Mouse (Mus musculus) embryonic stem cell, embryonic (primary cell): Measurements from ENCODE around the gene Hcfc1.

Source experiments
- CTCF ChIA-PET, 4 experiments: fragments of 300-600 bp in 2 of 4; fragments of 350-600 bp in 2 of 4; sonication (Branson Sonifier 250); formaldehyde crosslinking; loops; one replicate each; lab custom pipeline; 2022; ENCODE audit warnings: inconsistent platforms in 2 of 4; lab: Charles Lee
- POLR2A ChIA-PET, 4 experiments: fragments of 300-600 bp in 2 of 4; fragments of 350-600 bp in 2 of 4; sonication (Branson Sonifier 250); formaldehyde crosslinking; loops; one replicate each; lab custom pipeline; 2022; ENCODE audit warnings: antibody characterized with exemption in 4 of 4, inconsistent platforms in 1 of 4; lab: Charles Lee

Hcfc1 gene

DNA sequence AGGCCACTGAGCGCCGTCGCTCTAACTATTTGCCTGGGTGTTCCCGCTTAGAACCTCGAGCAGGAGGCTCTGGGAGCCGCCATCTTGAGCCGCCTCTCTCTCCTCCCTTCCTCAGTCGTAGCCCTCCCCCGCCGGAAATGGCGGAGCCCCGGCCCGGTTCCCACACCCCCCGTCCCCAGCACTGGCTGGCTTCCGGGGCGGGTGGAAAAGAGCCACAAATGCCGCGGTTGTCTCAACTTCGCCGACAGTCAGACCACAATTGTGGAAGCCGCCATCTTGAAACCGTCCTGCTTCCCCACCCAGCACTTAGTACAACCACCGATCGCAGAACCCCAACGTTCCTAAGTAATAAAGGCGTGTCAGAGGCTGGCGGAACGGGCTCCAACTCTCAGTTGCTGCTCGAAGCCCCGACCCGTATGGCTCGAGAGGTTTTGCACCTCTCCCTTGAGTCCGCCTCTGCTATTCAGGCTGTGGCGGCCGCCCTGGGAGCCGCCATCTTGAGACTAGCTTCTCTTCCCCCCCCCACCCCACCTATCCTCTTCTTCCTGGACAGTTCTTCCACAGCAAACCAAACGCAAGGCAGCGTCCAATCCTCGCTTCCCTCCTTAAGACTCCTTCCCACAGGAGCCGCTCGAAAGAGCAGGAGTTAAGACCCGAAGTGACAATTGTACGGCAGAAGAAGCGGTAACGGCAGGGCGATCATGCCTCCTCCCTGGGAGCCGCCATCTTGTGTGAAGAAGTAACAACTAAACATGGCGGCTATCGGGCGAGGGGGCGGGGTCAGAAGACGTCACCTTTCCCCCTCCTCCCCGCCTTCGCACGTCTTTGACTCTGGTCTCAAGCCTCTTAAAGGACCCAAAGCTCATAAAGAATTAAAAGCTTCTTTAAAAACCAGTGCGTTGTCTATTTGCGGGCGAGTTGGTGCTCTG, at the start of gene Hcfc1:
Hcfc1 (minus strand) TSS at position 110 of the 929 bp plus-strand sequence.
- POLR2A ChIA-PET: interaction anchor here (0.6 to 19.1 kb wide), 91 partner anchors 8 to 1164 kb away, joined by 3 to 334 read pairs (median 5); partner anchors contain the start of genes Irak1 (in 3 of the 4), Renbp (in 3 of the 4), Rpl10 (in 3 of the 4) and Abcd1 (in 2 of the 4)
- CTCF ChIA-PET: interaction anchor here in 1 of 4 experiments (1.1 kb wide), 1 partner anchor 57 kb away, joined by 3 read pairs; the partner anchor contains the start of gene Irak1

DNA sequence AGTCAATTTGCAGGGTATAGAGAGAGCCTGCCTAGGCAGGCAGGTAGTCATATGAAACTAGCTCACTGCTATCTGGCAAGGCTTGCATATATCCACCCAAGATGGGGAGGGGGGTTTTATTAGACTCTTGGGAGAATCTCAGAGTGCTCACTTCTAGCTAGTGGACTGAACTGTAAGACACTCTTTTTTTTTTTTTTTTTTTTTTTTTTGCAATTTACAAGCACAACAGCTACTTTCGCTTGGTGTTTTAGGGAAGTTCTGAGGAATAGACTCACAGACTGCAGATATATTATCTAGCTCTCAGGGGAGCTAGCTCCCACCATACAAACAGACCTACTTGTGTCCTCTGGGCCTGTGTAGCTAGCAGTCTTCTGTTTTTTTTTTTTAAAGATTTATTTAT, 48.4 kb upstream of the Hcfc1 start:
- CTCF ChIA-PET: interaction anchor here in 3 of 4 experiments (0.6 to 1.3 kb wide), 6 partner anchors 9 to 215 kb away, joined by 3 to 7 read pairs (median 3); partner anchors contain the start of genes Arhgap4 (in 1 of the 3), Irak1 (in 1 of the 3) and Naa10 (in 1 of the 3)
- POLR2A ChIA-PET: interaction anchor here in 3 of 4 experiments (0.5 to 5.3 kb wide), 18 partner anchors 8 to 414 kb away, joined by 3 to 25 read pairs (median 4); partner anchors contain the start of genes Irak1 (in 2 of the 3) and G6pdx (in 1 of the 3)

DNA sequence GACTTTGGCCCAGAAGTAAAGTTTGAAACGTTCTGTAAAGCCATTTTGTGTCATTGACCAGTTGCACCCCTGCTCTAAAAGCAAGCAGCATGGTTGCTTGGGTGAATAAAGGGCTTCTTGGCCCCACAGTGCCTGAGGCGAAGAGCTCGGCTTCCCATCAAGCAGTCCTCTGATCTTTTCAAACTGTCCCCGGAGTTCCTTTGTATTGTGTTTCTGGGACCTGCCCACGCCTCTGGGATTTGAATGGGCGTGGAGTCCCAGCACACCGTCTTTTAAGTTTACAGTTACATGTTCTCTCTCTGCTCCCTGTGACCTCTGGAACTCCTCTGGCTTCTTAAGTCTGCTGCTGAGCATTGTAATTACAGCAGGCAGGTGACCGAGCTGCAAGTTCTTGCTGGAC, 41.9 kb upstream of the Hcfc1 start:
- POLR2A ChIA-PET: interaction anchor here (0.5 to 8.1 kb wide), 30 partner anchors 9 to 385 kb away, joined by 3 to 75 read pairs (median 5); partner anchors contain the start of genes Hcfc1 (in 3 of the 4), Irak1 (in 3 of the 4), Renbp (in 2 of the 4) and Arhgap4 (in 1 of the 4)
- CTCF ChIA-PET: interaction anchor here in 2 of 4 experiments (0.7 to 1.2 kb wide), 2 partner anchors 68 to 954 kb away, joined by 3 read pairs; no protein-coding TSS in a partner anchor

DNA sequence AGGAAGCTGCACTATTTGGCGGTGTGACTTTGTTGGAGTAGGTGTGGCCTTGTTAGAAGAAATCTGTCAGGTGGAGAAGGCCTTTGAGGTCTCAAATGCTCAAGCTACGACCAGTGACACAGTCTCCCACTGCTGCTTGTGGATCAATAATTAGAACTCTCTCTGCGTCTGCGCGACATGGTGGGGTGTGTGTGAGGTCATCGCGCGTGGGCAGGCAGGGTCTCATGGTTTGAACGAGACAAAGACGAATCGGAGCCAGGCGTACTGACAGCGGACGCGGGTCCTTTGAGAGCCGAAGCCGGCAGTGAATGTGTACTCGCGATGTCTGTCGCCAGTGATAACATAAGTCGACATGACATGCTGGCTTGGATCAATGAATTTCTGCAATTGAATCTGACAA, 40.2 kb upstream of the Hcfc1 start:
- POLR2A ChIA-PET: interaction anchor here in 3 of 4 experiments (0.8 to 8.1 kb wide), 21 partner anchors 8 to 315 kb away, joined by 3 to 75 read pairs (median 6); partner anchors contain the start of genes Hcfc1 (in 3 of the 3), Irak1 (in 2 of the 3), Arhgap4 (in 1 of the 3) and Naa10 (in 1 of the 3)
- CTCF ChIA-PET: interaction anchor here in 1 of 4 experiments (0.8 kb wide), 1 partner anchor 243 kb away, joined by 3 read pairs; no protein-coding TSS in a partner anchor

DNA sequence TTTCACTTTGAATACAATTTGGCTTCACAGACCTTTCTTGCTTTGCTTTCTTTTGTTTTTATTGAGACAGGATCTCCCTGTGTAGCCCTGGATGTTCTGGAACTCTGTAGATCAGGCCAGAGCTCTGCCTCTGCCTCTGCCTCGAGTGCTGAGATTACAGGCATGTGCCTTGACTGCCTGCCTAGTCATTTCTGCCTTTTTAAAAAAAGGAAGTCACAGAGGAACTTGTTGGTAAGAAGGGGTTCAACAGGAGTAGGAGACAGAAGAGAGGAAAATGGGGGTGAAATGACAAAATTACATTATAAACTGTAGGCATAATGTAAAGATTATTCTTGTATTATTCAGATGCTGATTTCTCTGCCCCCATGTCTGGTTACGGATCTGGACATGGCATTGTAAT, 37.5 kb upstream of the Hcfc1 start:
- ChIA-PET POLR2A (interaction anchor here in 3 of 4 experiments (0.7 to 8.1 kb wide), 7 partner anchors 13 to 73 kb away, joined by 3 to 83 read pairs (median 3); partner anchors contain the start of genes Renbp (in 2 of the 3), Hcfc1 (in 1 of the 3) and Irak1 (in 1 of the 3)), CTCF (interaction anchor here in 2 of 4 experiments (0.6 to 1.0 kb wide), 2 partner anchors 19 to 68 kb away, joined by 3 read pairs; no protein-coding TSS in a partner anchor)

DNA sequence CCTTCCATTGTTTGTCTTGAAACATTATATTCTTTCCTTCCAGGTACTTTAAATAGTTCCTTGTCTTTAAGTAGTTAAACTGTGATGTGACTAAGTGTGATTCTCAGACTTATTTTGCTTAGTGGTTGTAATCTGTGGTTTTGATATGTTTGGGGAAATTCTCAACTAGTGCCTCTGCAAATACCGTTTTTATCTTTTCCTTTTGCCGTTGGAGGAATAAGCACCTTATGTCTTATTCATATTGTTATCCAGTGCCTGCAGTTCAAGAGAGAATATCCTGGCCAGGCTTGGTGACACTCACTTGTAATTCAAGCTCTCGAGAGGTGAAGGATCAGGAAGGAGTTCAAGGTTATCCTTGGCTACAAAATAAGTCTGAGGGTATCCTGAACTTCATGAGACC, 34.9 kb upstream of the Hcfc1 start:
- CTCF ChIA-PET: no interaction called here
- POLR2A ChIA-PET: interaction anchor here in 2 of 4 experiments (0.7 to 6.3 kb wide), 10 partner anchors 15 to 71 kb away, joined by 3 to 83 read pairs (median 4); partner anchors contain the start of genes Renbp (in 2 of the 2) and Hcfc1 (in 1 of the 2)

DNA sequence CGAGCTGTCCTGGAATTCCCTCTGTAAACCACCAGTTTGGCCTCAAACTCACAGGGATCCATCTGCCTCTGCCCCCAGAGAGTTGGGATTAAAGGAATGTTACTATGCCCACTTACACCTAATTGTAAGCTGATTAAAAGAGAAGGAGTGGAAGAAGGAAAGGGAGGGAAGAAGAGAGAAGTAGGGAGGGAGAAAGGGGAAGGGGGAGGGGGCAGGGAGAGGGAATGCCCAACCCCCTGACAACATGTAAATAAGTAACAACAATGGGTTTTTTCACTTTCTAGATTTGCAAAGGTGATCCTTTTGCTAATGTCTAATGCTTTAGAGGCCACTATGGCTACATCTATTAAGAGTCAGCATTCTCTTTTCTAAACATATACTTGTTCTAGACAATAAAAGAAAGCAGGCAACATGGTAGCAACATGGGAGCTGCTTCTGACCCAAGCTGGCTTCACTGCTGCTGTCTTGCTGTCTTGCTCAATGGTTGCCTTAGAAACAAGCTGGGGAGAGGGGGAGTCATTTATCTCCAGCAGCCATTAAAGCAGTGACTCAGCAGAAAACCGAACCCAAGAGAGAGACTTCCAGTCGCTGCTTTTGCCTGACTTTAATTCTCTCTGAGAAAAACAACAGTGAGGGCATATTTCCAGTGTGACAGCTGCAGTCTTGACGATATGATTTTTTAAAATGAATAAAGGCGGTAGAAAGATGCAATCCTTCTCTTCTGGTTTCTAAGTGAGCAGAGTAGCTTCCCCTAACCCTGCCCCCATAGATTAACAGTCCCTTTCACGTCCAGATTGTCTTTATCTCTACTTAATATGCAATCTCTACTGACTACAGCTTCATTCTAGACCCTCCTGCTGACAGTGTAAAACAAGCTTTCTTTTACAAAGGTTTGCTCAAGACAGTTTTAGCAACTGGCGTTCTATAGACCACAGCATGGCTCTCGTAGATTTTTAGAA, 33.0 kb upstream of the Hcfc1 start:
- POLR2A ChIA-PET: interaction anchor here in 3 of 4 experiments (0.6 to 6.3 kb wide), 43 partner anchors 8 to 430 kb away, joined by 3 to 83 read pairs (median 4); partner anchors contain the start of genes Hcfc1 (in 3 of the 3), Renbp (in 3 of the 3), Rpl10 (in 3 of the 3) and Irak1 (in 2 of the 3)
- CTCF ChIA-PET: interaction anchor here in 3 of 4 experiments (0.6 to 1.2 kb wide), 4 partner anchors 15 to 540 kb away, joined by 3 to 11 read pairs (median 4); partner anchors contain the start of genes Haus7 (in 1 of the 3) and Irak1 (in 1 of the 3)

DNA sequence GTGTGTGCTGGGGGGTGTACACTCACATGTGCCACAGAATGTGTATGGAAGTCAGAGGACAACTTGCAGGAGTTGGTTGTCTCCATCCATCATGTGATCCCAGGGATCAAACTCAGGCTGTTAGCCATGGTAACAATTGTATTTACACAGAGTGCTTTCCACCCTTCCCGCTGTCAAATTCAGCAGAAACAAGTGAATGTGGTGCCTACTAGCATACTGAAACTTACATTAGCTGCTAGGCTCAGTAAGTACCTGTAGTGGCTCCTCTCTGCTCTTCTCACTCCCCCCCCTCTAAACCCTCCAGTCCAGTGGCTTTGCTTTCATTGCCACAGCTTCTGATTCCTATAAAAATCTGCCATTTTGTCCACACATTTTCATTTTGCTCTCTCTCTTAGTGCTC, 11.6 kb upstream of the Hcfc1 start:
- CTCF ChIA-PET: no interaction called here
- POLR2A ChIA-PET: interaction anchor here in 3 of 4 experiments (0.6 to 5.3 kb wide), 4 partner anchors 10 to 20 kb away, joined by 3 to 22 read pairs (median 6); partner anchors contain the start of gene Hcfc1 (in 1 of the 3)

DNA sequence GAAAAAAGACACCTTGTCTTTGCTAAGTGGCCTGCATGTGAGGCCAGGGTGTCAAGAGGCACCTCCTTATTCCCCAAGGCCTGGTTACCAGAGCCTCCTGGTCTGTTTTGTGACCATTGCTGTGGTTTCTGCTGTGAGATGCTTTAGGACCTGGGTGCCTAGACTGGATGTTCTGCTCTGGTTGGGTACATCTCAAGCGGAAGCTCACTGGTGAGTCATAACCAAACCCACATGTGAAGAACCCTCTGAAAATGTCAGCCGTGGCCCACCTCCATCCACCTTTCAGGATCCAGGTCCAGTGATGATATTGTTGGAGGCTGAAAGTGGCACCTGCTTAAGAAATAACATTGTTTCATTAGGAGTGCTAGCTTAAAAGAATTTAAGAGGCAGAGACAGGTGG, 10.1 kb upstream of the Hcfc1 start:
- ChIA-PET CTCF (no interaction called here), POLR2A (interaction anchor here in 1 of 4 experiments (0.5 kb wide), 1 partner anchor 8 kb away, joined by 3 read pairs; no protein-coding TSS in a partner anchor)

DNA sequence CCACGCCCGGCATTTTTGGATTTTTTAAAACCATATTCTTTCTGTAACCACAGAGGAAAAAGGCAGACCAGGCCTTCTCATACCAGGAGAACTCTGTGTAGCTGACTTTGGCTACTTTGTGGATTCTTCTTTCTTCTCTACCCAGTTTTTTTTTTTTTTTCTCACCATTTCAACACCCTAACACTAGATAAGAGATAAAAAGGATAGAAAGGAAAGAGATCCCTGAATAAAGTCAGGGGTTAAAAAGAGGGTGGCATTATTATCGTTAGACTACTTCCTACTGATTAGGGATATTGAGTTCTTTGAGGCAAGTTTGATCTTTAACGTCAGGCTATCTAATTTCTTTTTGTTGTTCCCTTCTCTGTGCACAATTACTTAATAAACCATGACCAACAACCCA, 6.6 kb upstream of the Hcfc1 start:
- ChIA-PET CTCF (no interaction called here), POLR2A (interaction anchor here in 2 of 4 experiments (0.6 to 1.8 kb wide), 3 partner anchors 51 to 235 kb away, joined by 3 to 6 read pairs (median 4); partner anchors contain the start of gene Irak1 (in 1 of the 2))

DNA sequence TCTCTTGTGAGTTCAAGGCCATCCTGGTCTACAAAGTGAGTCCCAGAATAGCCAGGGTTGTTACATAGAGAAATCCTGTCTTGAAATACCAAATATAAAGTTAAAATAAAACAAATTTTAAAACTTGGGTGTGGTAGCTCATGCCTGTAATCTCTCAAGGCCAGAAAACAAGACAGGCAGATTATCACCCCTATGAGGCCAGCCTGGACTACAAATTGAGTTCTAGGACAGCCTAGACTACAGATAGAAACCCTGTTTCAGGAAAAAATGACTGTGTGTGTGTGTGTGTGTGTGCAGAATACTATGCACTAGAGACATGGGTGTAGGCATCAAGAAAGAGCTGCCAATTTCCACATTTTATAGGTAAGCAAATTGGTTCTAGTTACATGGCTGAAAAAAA, 4.6 kb upstream of the Hcfc1 start:
- ChIA-PET POLR2A (interaction anchor here in 1 of 4 experiments (0.9 to 19.1 kb wide), 3 partner anchors 17 to 52 kb away, joined by 3 to 334 read pairs (median 199); partner anchors contain the start of genes Arhgap4, Naa10 and Renbp), CTCF (no interaction called here)

DNA sequence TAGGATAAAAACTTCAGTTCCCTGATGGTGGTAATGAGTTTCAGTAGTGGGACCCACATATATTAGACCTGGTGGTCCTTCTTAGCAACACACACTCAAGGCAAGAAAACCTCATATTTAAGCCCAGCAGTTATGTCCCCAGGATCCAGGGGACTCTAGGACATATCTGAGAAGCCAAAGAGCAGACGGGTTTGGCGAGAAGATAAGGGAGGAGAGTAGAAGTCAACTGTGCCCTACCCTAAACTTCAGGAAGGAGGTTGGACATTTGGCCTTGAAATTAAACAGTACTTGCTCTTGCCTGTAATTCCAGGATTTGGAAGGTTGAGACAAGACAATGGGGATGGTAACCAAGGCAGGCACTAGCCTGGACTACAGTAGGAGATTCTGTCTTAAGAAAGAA, 3.6 kb upstream of the Hcfc1 start:
- CTCF ChIA-PET: no interaction called here
- POLR2A ChIA-PET: interaction anchor here in 1 of 4 experiments (0.9 to 19.1 kb wide), 4 partner anchors 16 to 301 kb away, joined by 3 to 334 read pairs (median 117); partner anchors contain the start of genes Arhgap4, Naa10, Renbp and Rpl10

DNA sequence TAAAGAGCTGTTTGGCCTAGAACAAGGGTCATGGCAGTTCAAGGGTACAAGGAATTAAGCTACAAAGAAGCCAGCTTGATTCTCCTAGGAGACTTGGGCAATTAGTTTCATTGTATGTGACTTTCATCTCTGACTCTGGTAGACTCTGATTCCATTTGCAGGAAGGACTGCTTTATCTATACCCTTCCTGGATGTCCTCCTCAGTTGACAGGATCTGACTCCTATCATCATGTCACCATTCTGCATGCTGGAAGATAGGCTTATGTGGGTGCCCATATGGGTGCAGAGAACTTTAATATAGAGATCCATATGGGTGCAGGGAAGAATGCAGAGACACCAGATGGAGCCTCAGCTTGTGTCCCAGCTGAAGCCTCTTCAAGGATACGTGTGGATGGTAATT, 3.0 kb upstream of the Hcfc1 start:
- POLR2A ChIA-PET: interaction anchor here in 3 of 4 experiments (0.5 to 19.1 kb wide), 22 partner anchors 9 to 301 kb away, joined by 3 to 334 read pairs (median 20); partner anchors contain the start of genes Irak1 (in 3 of the 3), Arhgap4 (in 1 of the 3), Naa10 (in 1 of the 3) and Renbp (in 1 of the 3)
- CTCF ChIA-PET: no interaction called here

DNA sequence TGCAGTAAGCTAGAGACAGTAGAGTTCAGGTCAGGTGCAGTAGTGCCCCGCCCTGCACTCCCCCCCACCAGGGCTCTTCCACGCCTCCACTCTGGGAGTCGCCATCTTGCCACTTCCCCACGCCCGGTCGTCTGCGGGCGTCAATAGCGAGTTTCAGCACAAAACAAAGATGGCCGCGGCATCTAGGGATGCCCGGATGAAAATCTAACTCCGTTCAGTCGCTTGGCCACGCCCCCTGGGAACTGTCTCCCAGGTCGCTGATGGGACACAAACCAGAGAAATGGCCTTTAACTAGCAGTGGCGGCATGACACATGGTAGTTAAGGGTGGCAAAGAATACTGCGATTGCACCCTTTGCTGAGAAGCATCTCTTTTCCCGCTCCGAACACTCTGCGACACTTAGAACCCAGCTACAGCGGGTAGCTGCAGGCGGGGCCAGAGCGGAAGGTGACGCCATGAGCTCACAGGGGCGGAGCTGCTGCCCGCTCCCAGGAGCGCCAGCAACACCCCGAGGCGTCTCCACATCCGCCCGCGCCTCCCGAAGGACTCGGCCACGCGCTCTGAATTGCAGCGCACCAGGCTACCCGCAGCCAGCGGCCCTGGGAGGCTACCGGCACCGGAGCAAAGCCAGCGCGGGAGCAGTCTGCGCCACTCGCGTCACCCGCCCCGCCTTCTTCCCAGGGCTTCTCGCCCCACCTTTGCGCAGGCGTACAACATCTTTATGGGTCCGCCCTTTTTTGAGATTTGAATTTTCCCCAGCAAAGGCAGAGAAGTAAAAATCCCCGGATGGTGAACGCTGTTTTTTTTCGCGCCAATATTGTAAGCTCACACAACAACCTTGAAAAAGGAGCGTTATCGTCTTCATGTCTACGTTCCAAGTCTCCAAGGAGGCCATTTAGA, 1.3 kb upstream of the Hcfc1 start:
- ChIA-PET CTCF (interaction anchor here in 1 of 4 experiments (0.5 to 1.1 kb wide), 3 partner anchors 52 to 449 kb away, joined by 3 to 6 read pairs (median 3); partner anchors contain the start of gene Irak1), POLR2A (interaction anchor here in 3 of 4 experiments (0.6 to 19.1 kb wide), 92 partner anchors 8 to 1164 kb away, joined by 3 to 334 read pairs (median 5); partner anchors contain the start of genes Irak1 (in 3 of the 3), Renbp (in 3 of the 3), Rpl10 (in 3 of the 3) and Arhgap4 (in 2 of the 3))

DNA sequence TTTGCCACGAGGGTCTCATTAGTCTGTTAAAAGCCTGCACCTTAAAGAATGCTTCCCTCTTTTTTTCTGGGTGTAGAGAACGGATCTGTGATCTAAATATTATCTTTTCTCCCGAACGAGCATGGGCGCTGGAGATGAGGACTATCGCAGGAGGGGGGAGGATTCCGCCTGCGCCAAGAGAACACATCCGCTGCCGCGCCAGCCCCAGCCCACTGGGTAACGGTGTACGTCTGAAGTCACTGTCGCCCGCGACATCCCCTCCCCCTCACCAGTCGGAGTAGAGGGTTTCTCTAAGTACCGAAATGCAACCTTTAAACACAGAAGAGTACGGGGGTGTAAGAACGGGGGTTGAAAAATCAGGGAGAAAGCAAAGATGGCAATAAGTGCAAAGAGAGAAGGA, 850 bp downstream of the Hcfc1 start:
- POLR2A ChIA-PET: interaction anchor here (0.5 to 19.1 kb wide), 23 partner anchors 11 to 305 kb away, joined by 3 to 334 read pairs (median 20); partner anchors contain the start of genes Renbp (in 2 of the 4), Rpl10 (in 2 of the 4), Abcd1 (in 1 of the 4) and Arhgap4 (in 1 of the 4)
- CTCF ChIA-PET: no interaction called here
